Mouse (Mus musculus) lung, adult 2 months (tissue): ENCODE measurements around the gene Sfr1.

Source experiments
- CTCF ChIP-seq: fragments of 200-500 bp; IDR thresholded peaks from 2 replicates; pipeline ENCODE4 v1.5.1; 2011; ENCODE audit warnings: mild to moderate bottlenecking, low read length, control low read depth; ENCODE audit not compliant: insufficient read depth
- POLR2A ChIP-seq: fragments of 200-500 bp; IDR thresholded peaks from 2 replicates; pipeline ENCODE4 v1.6.1; 2011; ENCODE audit warnings: low read depth, mild to moderate bottlenecking, control low read depth, low read length, borderline replicate concordance; ENCODE audit errors: extremely low read depth

- no peak for TF ChIP-seq CTCF
- TF ChIP-seq POLR2A: peak; percentile 98
Measured at GRCm38 (mm10) chr19:47731071-47731881, at the start of gene Sfr1.
